Mouse (Mus musculus): ENCODE data around the gene Susd1. TPM values are rescaled to one million over a fixed set of nuclear protein-coding genes. Genes with fewer than 3 reads are reported as not detected.

Gene Susd1
- total and polyA plus RNA-seq, 3 experiments, result 49.0 to 180 (median 67.6) TPM

GRCm38 (mm10) chr4:59279111-59279510 lies 159.3 kb downstream of the Susd1 start:
- Histone ChIP-seq H3K36me3 (ENCODE audit: control insufficient read depth in 1 of 2, insufficient read depth in 2 of 2, low read length in 2 of 2) (peaks cover 0 to 46% of the 10 kb centered on the region in 2 experiments; a peak in 2 of 4 replicates), H3K4me3 (ENCODE audit: control insufficient read depth in 1 of 2, insufficient read depth in 1 of 2, low read depth in 2 of 2, low read length in 2 of 2) (no peak overlapping the region), H3K9me3 (replicated peaks; ENCODE audit: insufficient read depth, low read length) (no peaks in the 10 kb centered on the region), H3K27me3 (ENCODE audit: control insufficient read depth in 1 of 2, insufficient read depth in 2 of 2, low read length in 2 of 2) (no peaks in the 10 kb centered on the region), H3K4me1 (ENCODE audit: control insufficient read depth in 1 of 2, insufficient read depth in 2 of 2, low read length in 2 of 2) (peaks cover 35 to 53% of the 10 kb centered on the region in 2 experiments), H3K27ac (ENCODE audit: control insufficient read depth, low read depth, low read length) (no peak overlapping the region), H3K79me2 (ENCODE audit: control insufficient read depth, insufficient read depth, low read length, poor library complexity) (no peaks in the 10 kb centered on the region), H3K9ac (ENCODE audit: control insufficient read depth, low read depth, low read length, poor library complexity, severe bottlenecking) (no peak overlapping the region)
- no peak for TF ChIP-seq E2F4 (IDR thresholded peaks at IDR 0.05; ENCODE audit: borderline replicate concordance, low read depth, low read length)
- TF ChIP-seq ETS1 (IDR thresholded peaks at IDR 0.05; ENCODE audit: low read depth, low read length), result no peak
- TF ChIP-seq USF2 (IDR thresholded peaks at IDR 0.05; ENCODE audit: borderline replicate concordance in 1 of 2, insufficient read depth in 1 of 2, low read depth in 1 of 2, low read length in 2 of 2), result no peak
- peak; percentile 5; the same call in 1 of the 2 replicates for TF ChIP-seq SIN3A (IDR thresholded peaks at IDR 0.05; ENCODE audit: low read length)
- TF ChIP-seq ZMIZ1 (IDR thresholded peaks at IDR 0.05; ENCODE audit: low read depth, low read length), result no peak
- no peak for TF ChIP-seq MXI1 (IDR thresholded peaks at IDR 0.05; ENCODE audit: low read depth, low read length)
- no peak for TF ChIP-seq ELF1 (IDR thresholded peaks at IDR 0.05; ENCODE audit: low read depth, low read length)
- TF ChIP-seq ZC3H11A (IDR thresholded peaks at IDR 0.05; ENCODE audit: low read depth, low read length), result no peak
- peak; percentile 53 for DNase-seq (ENCODE audit: low read depth, low spot score)

- no peaks in the 10 kb centered on the region for H3K9me3 ChIP-seq (replicated peaks; ENCODE audit: insufficient read depth, low read length)
- peak overlapping the region; percentile 15 to 60 for H3K4me3 ChIP-seq (ENCODE audit: control insufficient read depth in 1 of 2, insufficient read depth in 1 of 2, low read depth in 2 of 2, low read length in 2 of 2)
- H3K79me2 ChIP-seq (ENCODE audit: control insufficient read depth, insufficient read depth, low read length, poor library complexity), result no peaks in the 10 kb centered on the region
- H3K9ac ChIP-seq (ENCODE audit: control insufficient read depth, low read depth, low read length, poor library complexity, severe bottlenecking), result peak overlapping the region; percentile 42
- H3K27me3 ChIP-seq (ENCODE audit: control insufficient read depth in 1 of 2, insufficient read depth in 2 of 2, low read length in 2 of 2), result no peaks in the 10 kb centered on the region
- no peak for TF ChIP-seq ZMIZ1 (IDR thresholded peaks at IDR 0.05; ENCODE audit: low read depth, low read length)
- no peak for TF ChIP-seq ZKSCAN1 (IDR thresholded peaks at IDR 0.05; ENCODE audit: low read depth, low read length)
- no peak for TF ChIP-seq JUND (IDR thresholded peaks at IDR 0.05; ENCODE audit: low read depth, low read length)
- no peak for TF ChIP-seq USF2 (IDR thresholded peaks at IDR 0.05; ENCODE audit: borderline replicate concordance in 1 of 2, insufficient read depth in 1 of 2, low read depth in 1 of 2, low read length in 2 of 2)
- TF ChIP-seq E2F4 (IDR thresholded peaks at IDR 0.05; ENCODE audit: borderline replicate concordance, low read depth, low read length), result no peak
- TF ChIP-seq SIN3A (IDR thresholded peaks at IDR 0.05; ENCODE audit: low read length), result no peak
- 0 out of 2 replicates have a peak, but pooled peaks have one; percentile 5 for TF ChIP-seq NELFE (IDR thresholded peaks at IDR 0.05; ENCODE audit: low read depth, low read length)
- peak; percentile 30; the same call in 1 of the 2 replicates for TF ChIP-seq SMC3 (IDR thresholded peaks at IDR 0.05; ENCODE audit: low read depth, low read length)
- no peak for TF ChIP-seq ZC3H11A (IDR thresholded peaks at IDR 0.05; ENCODE audit: low read depth, low read length)
- 0 out of 2 replicates have a peak, but pooled peaks have one; percentile 50 for TF ChIP-seq MAZ (IDR thresholded peaks at IDR 0.05; ENCODE audit: low read depth, low read length)
- 0 out of 2 replicates have a peak, but pooled peaks have one; percentile 24 for TF ChIP-seq MXI1 (IDR thresholded peaks at IDR 0.05; ENCODE audit: low read depth, low read length)
- TF ChIP-seq ETS1 (IDR thresholded peaks at IDR 0.05; ENCODE audit: low read depth, low read length), result peak; percentile 23; the same call in 1 of the 2 replicates
- no peak for TF ChIP-seq POLR2A (IDR thresholded peaks at IDR 0.05; ENCODE audit: control insufficient read depth in 1 of 2, insufficient read depth in 1 of 2, low read depth in 1 of 2, low read length in 2 of 2, poor library complexity in 1 of 2)
- TF ChIP-seq CHD2 (IDR thresholded peaks at IDR 0.05; ENCODE audit: low read length), result no peak
- peak in 1 of 3 experiments; percentile 26; a peak in 2 of 6 replicates for TF ChIP-seq CTCF (IDR thresholded peaks at IDR 0.05 in 2 of 3, conservative IDR thresholded peaks at IDR 0.05 in 1 of 3; ENCODE audit: control insufficient read depth in 1 of 3, insufficient read depth in 1 of 3, low read depth in 2 of 3, low read length in 3 of 3, poor library complexity in 1 of 3, severe bottlenecking in 1 of 3)
- TF ChIP-seq POLR2AphosphoS2 (IDR thresholded peaks at IDR 0.05; ENCODE audit: low read length), result no peak
- H3K27ac ChIP-seq (ENCODE audit: control insufficient read depth, low read depth, low read length), result peak overlapping the region; percentile 72
- H3K36me3 ChIP-seq (ENCODE audit: control insufficient read depth in 1 of 2, insufficient read depth in 2 of 2, low read length in 2 of 2), result peaks cover 0 to 51% of the 10 kb centered on the region in 2 experiments; a peak in 2 of 4 replicates
- DNase-seq (ENCODE audit: low read depth, low spot score), result peak; percentile 89
- peaks cover 37 to 56% of the 10 kb centered on the region in 2 experiments for H3K4me1 ChIP-seq (ENCODE audit: control insufficient read depth in 1 of 2, insufficient read depth in 2 of 2, low read length in 2 of 2)
Measured at GRCm38 (mm10) chr4:59278410-59278809, 160.0 kb downstream of the Susd1 start.

Measured in MEL (cell line).